Mouse (Mus musculus) macrophage (primary cell): ENCODE measurements around the gene Fbxo21. TPM values are rescaled to one million over a fixed set of nuclear protein-coding genes. Genes with fewer than 3 reads are reported as not detected.
A peak's percentile ranks its signal among the peaks of the same experiment; 100 is the strongest.

Experiments used
- H3K27ac ChIP-seq: fragments of 350-480 bp; formaldehyde crosslinking; 2 replicates; pipeline ENCODE4 v1.9.0; 2021
- H3K36me3 ChIP-seq: fragments of 350-480 bp; formaldehyde crosslinking; 2 replicates; pipeline ENCODE4 v1.9.0; 2021; ENCODE audit errors: inconsistent target
- H3K4me3 ChIP-seq: fragments of 350-480 bp; formaldehyde crosslinking; 2 replicates; pipeline ENCODE4 v1.9.0; 2021; ENCODE audit errors: inconsistent target
- H3K79me2 ChIP-seq: fragments of 350-480 bp; formaldehyde crosslinking; 2 replicates; pipeline ENCODE4 v1.9.0; 2021; ENCODE audit errors: inconsistent target
- WGBS: methylation state at CpG from one replicate; pipeline ENCODE4 v1.1.7; 2026; ENCODE audit warnings: inconsistent platforms; ENCODE audit not compliant: missing documents; 5-methylcytosine and 5-hydroxymethylcytosine counted together
- polyA plus RNA-seq: library from polyadenylated mRNA; stranded (reverse); fragments of 250-400 nt; gene quantifications from 3 replicates; pipeline ENCODE4 v1.2.4, GENCODE M21; 2018; ENCODE audit warnings: inconsistent platforms
- total RNA-seq, 78 experiments: library from RNA; depleted of rRNA; stranded (reverse); fragments of 250-400 nt; gene quantifications; 1 replicate in 9 of 78; 2 replicates in 24 of 78; 3 replicates in 43 of 78; 4 replicates in 2 of 78; pipeline ENCODE4 v1.2.4; 2018; ENCODE audit warnings: inconsistent platforms in 56 of 78

The Fbxo21 gene
- total RNA-seq (2018; cell fraction: chromatin; rRNA removed) = 10 to 100 TPM in 12 of 26 experiments, 1 to 10 TPM in 14; 1.4 to 23.7 (median 8.6) TPM
- 10 to 100 TPM in 17 of 26 experiments, 1 to 10 TPM in 9; 5.5 to 19.0 (median 11.8) TPM for total RNA-seq (2018; cell fraction: cytosol; rRNA removed)
- total RNA-seq (2018; cell fraction: nucleus; rRNA removed) = 10 to 100 TPM in 8 of 26 experiments, 1 to 10 TPM in 18; 3.1 to 22.8 (median 6.8) TPM
- 8.3 to 14.7 TPM (median 11.1 TPM) in 3 replicates for polyA plus RNA-seq

DNA sequence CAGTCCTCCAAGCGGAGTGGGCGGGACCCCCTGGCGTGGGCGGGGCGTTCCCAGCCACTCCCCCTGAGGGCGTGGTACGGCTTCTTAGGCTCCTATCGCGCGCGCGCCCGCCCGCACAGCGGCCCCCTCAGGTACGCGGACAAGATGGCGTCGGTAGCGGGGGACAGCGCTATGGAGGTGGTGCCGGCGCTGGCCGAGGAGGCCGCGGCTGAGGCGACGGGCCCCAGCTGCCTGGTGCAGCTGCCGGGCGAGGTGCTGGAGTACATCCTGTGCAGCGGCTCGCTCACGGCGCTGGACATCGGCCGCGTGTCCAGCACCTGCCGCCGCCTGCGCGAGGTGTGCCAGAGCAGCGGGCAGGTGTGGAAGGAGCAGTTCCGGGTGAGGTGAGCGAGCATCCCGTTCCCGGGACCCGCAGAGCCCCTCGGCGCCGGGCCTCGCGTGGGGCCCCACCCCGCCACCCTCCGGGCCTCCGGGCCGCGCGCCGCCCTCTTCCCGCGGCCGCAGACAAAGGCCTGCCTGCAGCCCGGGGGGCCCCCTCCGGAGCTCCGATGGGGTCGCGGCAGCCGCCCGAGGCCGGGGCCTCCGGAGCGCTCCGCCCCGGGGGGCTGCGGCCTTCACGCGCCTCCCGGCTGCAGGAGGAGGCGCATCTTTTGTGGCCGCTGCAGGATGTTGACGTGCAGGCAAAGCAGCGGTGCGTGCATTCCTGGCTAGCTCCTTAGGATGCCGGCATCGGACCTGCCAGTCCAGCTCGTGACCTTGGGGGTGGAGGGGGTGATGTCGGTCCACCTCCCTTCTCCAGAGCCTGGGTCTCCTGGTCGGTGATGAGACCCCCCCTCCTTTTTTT, at the start of gene Fbxo21:
Gene Fbxo21, plus strand, starts transcription at position 74 of the 844 bp plus-strand sequence.
- Histone ChIP-seq H3K36me3 (0 out of 2 replicates have a peak, but pooled peaks cover 5% of the 10 kb centered on the region), H3K4me3 (peak within 1 kb of the TSS; percentile 53), H3K27ac (peak within 1 kb of the TSS; percentile 25; the same call in 1 of the 2 replicates), H3K79me2 (peaks cover 12% of the 10 kb centered on the region; the same call in 1 of the 2 replicates)
- WGBS = under 1% methylated on average over 77 of the region's 88 CpGs

DNA sequence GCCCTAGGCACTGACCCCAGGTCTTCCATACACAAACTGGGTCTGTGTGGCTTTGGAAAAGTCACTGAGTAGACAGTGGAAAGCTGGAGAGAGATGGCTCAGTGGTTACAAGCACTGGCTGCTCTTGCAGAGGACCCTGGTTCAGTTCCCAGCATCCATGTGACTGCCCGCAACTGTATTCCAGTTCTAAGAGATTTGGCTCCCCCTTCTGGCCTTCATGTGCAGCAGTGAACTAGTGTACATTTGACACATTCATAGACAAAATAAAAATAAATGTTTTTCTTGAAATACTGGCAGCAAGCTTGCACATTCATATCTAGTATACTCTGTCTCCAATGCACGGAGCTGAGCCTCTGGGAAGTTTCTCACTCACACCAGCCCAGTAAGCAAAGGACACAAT, 48.0 kb upstream of the Fbxo21 start:
- H3K27ac ChIP-seq = no peak overlapping the region
- H3K79me2 ChIP-seq = no peaks in the 10 kb centered on the region
- H3K36me3 ChIP-seq = no peaks in the 10 kb centered on the region
- H3K4me3 ChIP-seq = no peak overlapping the region
- WGBS = 100% methylated on average over 2 of the region's 2 CpGs

DNA sequence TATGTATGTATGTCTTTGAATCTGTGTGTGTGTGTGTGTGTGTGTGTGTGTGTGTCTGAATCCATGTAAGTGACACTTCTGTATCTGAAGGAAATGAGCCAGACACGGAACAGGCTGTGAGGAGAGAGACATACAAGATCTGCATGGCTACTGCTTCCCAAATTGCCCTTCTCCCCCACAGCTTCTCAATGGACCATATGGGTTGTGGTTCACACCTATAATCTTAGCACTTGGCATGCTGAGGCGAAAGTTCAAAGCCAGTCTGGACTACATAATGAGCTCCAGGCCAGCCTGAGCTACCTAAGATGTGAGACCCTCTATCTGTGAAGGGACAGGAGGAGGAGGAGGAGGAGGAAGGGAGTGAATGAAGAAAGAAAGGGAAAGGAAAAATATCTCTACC, 44.3 kb upstream of the Fbxo21 start:
- no peak overlapping the region for H3K4me3 ChIP-seq
- H3K36me3 ChIP-seq = no peaks in the 10 kb centered on the region
- 100% methylated on average over 1 of the region's 2 CpGs for WGBS
- H3K79me2 ChIP-seq = no peaks in the 10 kb centered on the region
- no peak overlapping the region for H3K27ac ChIP-seq

DNA sequence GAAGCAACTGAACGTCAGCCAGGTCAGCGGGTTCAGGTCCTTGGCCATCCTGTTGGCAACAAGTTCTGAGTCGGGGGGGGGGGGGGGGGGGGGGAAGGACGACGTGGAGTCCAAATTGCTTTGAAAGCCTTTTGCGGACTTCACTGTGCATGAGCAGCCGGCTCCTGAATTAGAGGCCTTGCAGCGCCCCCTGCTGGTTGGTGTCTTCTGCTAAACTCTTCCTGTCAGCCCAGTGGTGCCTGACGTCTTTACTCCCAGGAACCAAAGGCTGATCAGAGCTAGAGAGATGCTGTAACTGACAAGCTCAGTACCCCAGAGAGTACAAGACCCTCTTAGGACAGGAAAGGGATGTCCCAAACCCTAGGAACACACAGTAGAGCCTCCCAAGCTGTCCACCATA, 43.7 kb upstream of the Fbxo21 start:
- no peaks in the 10 kb centered on the region for H3K36me3 ChIP-seq
- WGBS = 2% methylated on average over 5 of the region's 9 CpGs
- H3K27ac ChIP-seq = no peak overlapping the region
- no peaks in the 10 kb centered on the region for H3K79me2 ChIP-seq
- no peak overlapping the region for H3K4me3 ChIP-seq

DNA sequence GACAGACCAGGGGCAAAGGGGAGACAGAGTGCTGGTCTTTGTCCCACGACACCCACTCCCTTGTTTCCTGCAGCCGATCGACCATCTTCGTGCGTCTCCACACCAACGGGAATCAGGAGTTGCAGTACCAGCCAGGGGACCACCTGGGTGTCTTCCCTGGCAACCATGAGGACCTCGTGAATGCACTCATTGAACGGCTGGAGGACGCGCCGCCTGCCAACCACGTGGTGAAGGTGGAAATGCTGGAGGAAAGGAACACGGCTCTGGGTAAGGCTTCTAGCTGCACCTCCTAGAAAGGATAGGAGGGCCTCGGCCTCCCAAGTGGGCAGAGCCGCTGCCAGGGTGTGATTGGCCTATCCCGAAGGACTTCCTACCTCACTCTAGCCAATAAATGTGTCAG, 40.2 kb upstream of the Fbxo21 start:
- 63% methylated on average over 16 of the region's 16 CpGs for WGBS
- no peak overlapping the region for H3K4me3 ChIP-seq

DNA sequence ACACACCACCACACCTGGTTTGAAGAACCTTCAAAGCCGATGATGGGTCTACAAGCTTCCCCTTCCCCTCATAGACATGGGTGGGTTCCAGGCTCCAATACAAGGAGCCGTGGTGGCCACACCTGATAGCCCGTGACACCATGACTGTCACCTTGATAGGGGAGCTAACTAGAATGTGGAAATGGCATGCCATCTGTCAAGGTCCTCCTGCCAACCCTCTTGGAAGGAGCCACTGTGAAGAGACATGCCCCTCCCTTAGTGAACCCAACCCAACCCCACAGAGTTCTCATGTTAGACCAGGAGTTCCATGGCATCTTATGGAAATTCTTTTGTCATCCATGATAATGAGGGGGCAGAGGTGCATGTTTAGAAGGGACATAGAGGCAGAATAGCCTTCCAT, 39.3 kb upstream of the Fbxo21 start:
- WGBS = 81% methylated on average over 3 of the region's 3 CpGs

More for the DNA sequence above, 40.2 kb upstream of the Fbxo21 start:
- H3K27ac ChIP-seq = no peak overlapping the region
- H3K36me3 ChIP-seq = no peaks in the 10 kb centered on the region
- no peaks in the 10 kb centered on the region for H3K79me2 ChIP-seq

DNA sequence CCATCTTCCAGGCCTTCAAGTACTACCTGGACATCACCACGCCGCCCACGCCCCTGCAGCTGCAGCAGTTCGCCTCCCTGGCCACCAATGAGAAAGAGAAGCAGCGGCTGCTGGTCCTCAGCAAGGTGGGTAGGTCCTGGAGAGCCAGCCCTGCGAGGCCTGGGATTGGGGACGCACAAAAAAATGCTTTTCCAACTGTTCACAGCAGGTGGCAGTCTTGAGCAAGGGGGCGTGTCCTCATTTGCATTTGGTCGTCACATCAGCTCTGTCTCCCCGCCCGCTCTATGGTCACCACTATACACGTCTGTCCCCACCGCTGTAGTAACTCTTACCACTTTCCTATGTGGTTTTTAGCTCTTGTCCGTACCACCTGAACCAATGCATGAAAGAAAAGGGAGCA, 38.3 kb upstream of the Fbxo21 start:
- H3K79me2 ChIP-seq = no peaks in the 10 kb centered on the region
- WGBS = 8% methylated on average over 11 of the region's 14 CpGs

More for the DNA sequence above, 39.3 kb upstream of the Fbxo21 start:
- no peak overlapping the region for H3K27ac ChIP-seq
- H3K4me3 ChIP-seq = no peak overlapping the region
- no peaks in the 10 kb centered on the region for H3K79me2 ChIP-seq
- no peaks in the 10 kb centered on the region for H3K36me3 ChIP-seq

DNA sequence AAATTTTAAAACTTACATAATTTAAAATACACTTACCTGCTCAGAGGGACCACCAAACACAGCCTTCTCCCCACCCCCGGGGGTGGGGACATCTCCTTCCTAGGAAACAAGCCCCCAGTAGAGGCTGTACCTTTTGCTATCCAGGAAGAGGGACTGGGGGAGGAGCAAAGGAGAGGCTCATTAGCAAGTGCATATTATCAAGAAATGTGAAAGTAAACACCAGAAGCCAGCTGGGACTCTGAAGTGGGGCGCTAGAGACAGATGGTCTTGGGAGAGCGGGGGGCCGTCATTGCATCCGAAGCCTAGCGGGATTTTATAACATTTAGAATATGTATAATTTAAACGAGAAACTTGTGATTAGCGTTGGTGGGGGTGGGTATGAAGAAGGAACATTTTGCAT, 37.1 kb upstream of the Fbxo21 start:
- Histone ChIP-seq H3K36me3 (no peaks in the 10 kb centered on the region), H3K4me3 (no peak overlapping the region), H3K79me2 (no peaks in the 10 kb centered on the region), H3K27ac (no peak overlapping the region)
- 86% methylated on average over 8 of the region's 8 CpGs for WGBS

More for the DNA sequence above, 38.3 kb upstream of the Fbxo21 start:
- H3K27ac ChIP-seq = no peak overlapping the region
- no peaks in the 10 kb centered on the region for H3K36me3 ChIP-seq
- H3K4me3 ChIP-seq = no peak overlapping the region

DNA sequence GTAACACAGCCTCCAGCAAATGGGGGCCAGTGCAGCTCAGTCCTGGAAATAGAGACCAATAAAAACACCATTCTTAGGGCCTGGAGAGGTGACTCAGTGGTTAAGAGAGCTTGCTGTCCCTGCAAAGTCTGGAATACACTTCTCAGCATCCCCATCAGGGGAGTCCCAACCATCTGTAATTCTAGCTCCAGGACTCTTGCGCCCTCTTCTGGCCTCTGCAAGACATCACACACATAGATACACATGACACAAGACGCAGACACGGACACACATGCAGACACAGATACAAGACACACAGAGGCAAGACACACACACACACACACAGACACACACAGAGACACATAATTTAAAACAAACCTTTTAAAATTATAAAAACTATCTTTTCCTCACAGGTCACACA, 35.0 kb upstream of the Fbxo21 start:
- no peak overlapping the region for H3K27ac ChIP-seq
- 87% methylated on average over 3 of the region's 3 CpGs for WGBS
- H3K36me3 ChIP-seq = no peaks in the 10 kb centered on the region
- no peaks in the 10 kb centered on the region for H3K79me2 ChIP-seq
- H3K4me3 ChIP-seq = no peak overlapping the region

DNA sequence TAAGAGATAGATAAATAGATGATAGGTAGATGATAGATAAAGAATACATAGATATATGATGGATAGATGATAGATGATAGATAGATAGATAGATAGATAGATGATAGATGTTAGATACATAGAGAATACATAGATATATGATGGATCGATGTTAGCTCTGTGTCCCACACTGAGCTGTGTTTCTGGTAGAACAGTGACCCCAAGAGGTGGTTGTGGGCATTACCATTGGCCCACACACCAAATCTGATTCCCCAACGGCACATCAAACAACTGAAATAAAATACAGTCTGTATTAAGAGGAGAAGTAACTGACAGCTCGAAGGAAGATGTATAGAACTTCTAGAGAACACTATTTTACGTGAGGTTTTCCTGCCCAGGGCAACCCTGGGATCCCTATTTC, 29.9 kb upstream of the Fbxo21 start:
- no peaks in the 10 kb centered on the region for H3K79me2 ChIP-seq
- no peak overlapping the region for H3K27ac ChIP-seq
- 3% methylated on average over 4 of the region's 4 CpGs for WGBS
- no peak overlapping the region for H3K4me3 ChIP-seq
- no peaks in the 10 kb centered on the region for H3K36me3 ChIP-seq

DNA sequence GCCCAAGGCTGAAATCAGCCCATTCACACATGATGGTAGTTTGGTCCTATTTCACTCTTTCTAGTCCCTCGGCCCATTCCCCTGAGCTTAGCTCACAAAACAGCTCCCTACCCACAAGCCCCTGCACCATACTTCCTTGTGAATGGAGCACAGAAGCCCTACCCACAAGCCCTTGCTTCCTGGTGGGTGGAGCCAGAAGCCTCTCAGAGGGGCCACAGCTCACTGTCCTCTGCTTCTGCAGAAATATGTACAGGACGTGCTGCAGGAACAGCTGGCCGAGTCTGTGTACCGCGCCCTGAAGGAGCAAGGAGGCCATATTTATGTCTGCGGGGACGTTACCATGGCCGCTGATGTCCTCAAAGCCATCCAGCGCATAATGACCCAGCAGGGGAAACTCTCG, 27.1 kb upstream of the Fbxo21 start:
- 92% methylated on average over 10 of the region's 10 CpGs for WGBS
- no peaks in the 10 kb centered on the region for H3K36me3 ChIP-seq
- H3K79me2 ChIP-seq = no peaks in the 10 kb centered on the region
- no peak overlapping the region for H3K27ac ChIP-seq
- H3K4me3 ChIP-seq = no peak overlapping the region

DNA sequence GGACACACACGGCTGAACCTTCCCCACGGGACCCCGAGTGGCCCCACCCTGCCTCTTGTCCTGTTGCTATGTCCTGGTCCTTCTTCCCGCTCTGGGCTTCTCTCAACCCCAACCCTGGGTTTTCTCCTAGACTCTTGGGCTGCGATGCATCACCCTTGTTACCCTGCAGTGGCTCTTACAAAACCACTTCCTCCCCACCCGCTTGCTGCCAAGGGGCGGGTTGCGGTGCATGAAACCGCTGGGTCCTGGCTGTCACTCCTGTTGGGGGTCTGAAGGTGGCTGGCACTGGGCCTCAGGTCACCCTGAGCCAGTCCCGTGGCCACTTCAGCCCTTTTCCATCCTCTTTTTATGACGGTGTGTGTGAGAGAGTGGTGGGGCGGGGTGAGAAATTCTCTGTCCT, 22.6 kb upstream of the Fbxo21 start:
- WGBS = 23% methylated on average over 12 of the region's 12 CpGs
- no peak overlapping the region for H3K4me3 ChIP-seq
- H3K27ac ChIP-seq = no peak overlapping the region
- no peaks in the 10 kb centered on the region for H3K79me2 ChIP-seq
- H3K36me3 ChIP-seq = no peaks in the 10 kb centered on the region

DNA sequence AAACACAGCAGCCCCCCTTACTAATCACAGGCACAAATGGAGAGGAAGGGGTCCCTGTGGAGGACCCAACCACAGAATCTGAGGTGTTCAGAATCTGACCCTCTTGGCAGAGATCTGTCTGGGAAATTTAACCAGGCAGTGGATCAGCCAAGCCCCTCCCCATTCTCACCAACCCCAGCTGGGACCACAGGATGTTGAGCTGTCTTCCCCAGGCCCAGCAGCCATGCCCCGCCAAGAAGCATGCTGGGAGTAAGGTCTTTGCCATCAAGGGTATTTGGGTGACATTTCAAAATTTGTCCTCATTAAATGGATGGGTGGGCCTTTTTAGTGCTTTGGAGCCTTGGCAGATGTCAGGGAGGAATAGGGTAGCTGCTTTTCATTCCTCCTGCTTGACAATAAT, 22.1 kb upstream of the Fbxo21 start:
- Histone ChIP-seq H3K4me3 (no peak overlapping the region), H3K36me3 (no peaks in the 10 kb centered on the region), H3K27ac (no peak overlapping the region), H3K79me2 (no peaks in the 10 kb centered on the region)
- WGBS = 75% methylated on average over 1 of the region's 1 CpGs

DNA sequence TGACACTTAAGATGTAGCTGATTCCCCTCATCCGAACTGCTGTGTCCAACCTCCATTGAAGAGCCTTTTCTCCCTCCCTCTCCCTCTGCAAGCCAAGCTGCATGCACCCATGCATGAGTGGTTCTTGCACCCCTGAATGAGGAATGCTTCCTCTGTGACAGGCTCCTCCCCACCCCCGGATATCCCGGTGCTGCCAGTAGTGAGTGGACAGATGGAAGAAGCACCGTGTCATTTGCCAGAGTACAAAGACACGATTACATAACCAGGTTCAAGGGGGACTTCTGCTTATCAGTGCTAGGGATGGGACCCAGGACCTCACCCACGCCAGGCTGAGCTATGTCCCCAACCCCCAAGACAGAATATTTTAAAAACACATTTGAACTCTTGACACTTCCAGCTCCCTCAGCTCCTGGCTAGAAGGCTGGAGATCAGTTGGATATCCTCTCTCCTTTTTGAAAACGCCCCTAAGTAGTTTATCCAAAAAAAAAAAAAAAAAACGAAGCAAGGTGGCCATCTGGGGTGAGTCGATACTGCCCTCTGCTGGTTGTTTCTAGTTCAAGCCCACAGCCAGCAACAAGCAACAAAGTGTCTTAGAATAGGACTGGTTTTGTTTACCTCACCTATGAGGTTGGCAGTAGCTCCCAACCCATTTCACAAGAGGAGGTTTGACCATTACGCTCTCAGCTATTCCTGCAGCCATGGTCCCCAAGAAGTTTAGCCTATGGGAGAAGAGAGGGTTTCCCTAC, 20.7 kb upstream of the Fbxo21 start:
- no peaks in the 10 kb centered on the region for H3K36me3 ChIP-seq
- 17% methylated on average over 10 of the region's 10 CpGs for WGBS
- no peak overlapping the region for H3K4me3 ChIP-seq
- no peak overlapping the region for H3K27ac ChIP-seq
- no peaks in the 10 kb centered on the region for H3K79me2 ChIP-seq

DNA sequence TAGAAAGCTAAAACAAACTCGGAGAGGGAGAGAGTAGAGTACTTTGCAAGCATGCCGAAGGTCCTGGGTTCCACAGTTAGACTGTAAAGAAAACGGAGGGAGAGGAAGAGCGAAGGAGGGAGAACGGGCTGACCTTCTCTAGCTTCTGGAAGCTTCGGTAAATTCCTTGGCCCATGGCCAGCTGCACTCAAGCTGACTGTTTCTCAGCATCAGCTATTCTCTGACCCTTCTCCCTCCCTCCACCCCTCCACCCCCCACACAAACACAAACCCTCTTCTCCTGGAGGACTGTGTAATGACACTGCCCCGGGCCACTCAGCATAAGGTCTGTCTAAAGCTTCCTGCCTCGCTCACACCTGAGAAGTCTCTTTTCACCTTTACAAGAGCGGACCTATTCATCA, 11.8 kb upstream of the Fbxo21 start:
- 74% methylated on average over 9 of the region's 9 CpGs for WGBS
- H3K36me3 ChIP-seq = no peaks in the 10 kb centered on the region
- H3K79me2 ChIP-seq = no peaks in the 10 kb centered on the region

More for the DNA sequence above, 11.8 kb upstream of the Fbxo21 start:
- Histone ChIP-seq H3K4me3 (no peak overlapping the region), H3K27ac (no peak overlapping the region)
